Mouse (Mus musculus) lung, adult 2 months (tissue): ENCODE data around the gene Med16.

ENCODE experiments used
- CTCF ChIP-seq: fragments of 200-500 bp; IDR thresholded peaks from 2 replicates; pipeline ENCODE4 v1.5.1; 2011; ENCODE audit warnings: mild to moderate bottlenecking, low read length, control low read depth; ENCODE audit not compliant: insufficient read depth
- POLR2A ChIP-seq: fragments of 200-500 bp; IDR thresholded peaks from 2 replicates; pipeline ENCODE4 v1.6.1; 2011; ENCODE audit warnings: low read depth, mild to moderate bottlenecking, control low read depth, low read length, borderline replicate concordance; ENCODE audit errors: extremely low read depth

- no peak for TF ChIP-seq CTCF
- TF ChIP-seq POLR2A, result no peak
Measured at GRCm38 (mm10) chr10:79921572-79921971, 12.8 kb upstream of the Med16 start.
